Mouse (Mus musculus) left cerebral cortex, postnatal 14 days (tissue): ENCODE measurements around the gene Ptcd1. TPM values are rescaled to one million over a fixed set of nuclear protein-coding genes. Genes with fewer than 3 reads are reported as not detected.
"Not testable (repeated sequence)": the region's sequence is repeated elsewhere in the genome, so short reads cannot be mapped to it uniquely, and the experiment has no call there.

Source experiments
- DNase-seq, 2 experiments: peaks; one replicate each; pipeline ENCODE4 v3.0.0; 2021 to 2022; ENCODE audit warnings: low spot score in 2 of 2, mixed read lengths in 1 of 2
- intact Hi-C: fragments of 180-260 bp; cut with DNase I; formaldehyde crosslinking; loops from one replicate; pipeline ENCODE4 v1.15.1; 2025
- long read RNA-seq, 2 experiments: library from polyadenylated mRNA; stranded (forward); transcript quantifications; one replicate each; pipeline ENCODE4 v2.0.0; 2021
- total RNA-seq, 2 experiments: library from RNA; stranded (reverse); gene quantifications; 2 replicates each; pipeline ENCODE4 v1.2.3; 2021

Gene Ptcd1
- total RNA-seq = 10 to 100 TPM; 16.4 to 17.7 TPM
- long read RNA-seq, experiment 1, transcript Ptcd1-201 (9 exons, 3,087 nt) = major isoform, 18 of 26 reads
- long read RNA-seq, experiment 1, partial matches to known transcripts = 3 of 26 reads
- long read RNA-seq, experiment 1, other reads (novel, unspliced or antisense) = 5 of 26 reads
- long read RNA-seq, experiment 2, transcript Ptcd1-201 (9 exons, 3,087 nt) = major isoform, 20 of 27 reads
- long read RNA-seq, experiment 2, partial matches to known transcripts = 1 of 27 reads
- long read RNA-seq, experiment 2, other reads (novel, unspliced or antisense) = 6 of 27 reads

GRCm38 (mm10) chr5:145166536-145167305 lies at the start of gene Ptcd1, which contains the start of gene Cpsf4:
Ptcd1 (minus strand) TSS chr5:145167108.
Cpsf4 (plus strand) TSS chr5:145167213.
- peak; percentile 99 for DNase-seq
- intact Hi-C loops = no loop called here

- no peak for DNase-seq
- intact Hi-C loops = no loop called here
Measured at GRCm38 (mm10) chr5:145214679-145215078, 47.8 kb upstream of the Ptcd1 start.

GRCm38 (mm10) chr5:145213505-145213904 lies 46.6 kb upstream of the Ptcd1 start:
- DNase-seq = no peak
- intact Hi-C loops = no loop called here

- no peak for DNase-seq
- intact Hi-C loops = no loop called here
Measured at GRCm38 (mm10) chr5:145212216-145212615, 45.3 kb upstream of the Ptcd1 start.

GRCm38 (mm10) chr5:145211340-145211739 lies 44.4 kb upstream of the Ptcd1 start:
- DNase-seq = no peak
- intact Hi-C loops = no loop called here

- DNase-seq, intact Hi-C loops: not testable (repeated sequence)
Measured at GRCm38 (mm10) chr5:145208391-145208790, 41.5 kb upstream of the Ptcd1 start.

- intact Hi-C loops = no loop called here
- no peak for DNase-seq
Measured at GRCm38 (mm10) chr5:145207954-145208353, 41.0 kb upstream of the Ptcd1 start.

- intact Hi-C loops = no loop called here
- DNase-seq = no peak
Measured at GRCm38 (mm10) chr5:145207385-145207784, 40.5 kb upstream of the Ptcd1 start.

GRCm38 (mm10) chr5:145205041-145205440 lies 38.1 kb upstream of the Ptcd1 start:
- no peak for DNase-seq

GRCm38 (mm10) chr5:145203936-145204691 lies 37.2 kb upstream of the Ptcd1 start, which contains the start of gene Zkscan5:
Zkscan5 (plus strand) TSS chr5:145204562.
- peak; percentile 98 to 99 for DNase-seq
- intact Hi-C loops = loop anchor here (2.0 kb wide), 1 partner anchor 27 kb away; the partner anchor contains the start of gene Zfp655

More at GRCm38 (mm10) chr5:145205041-145205440, 38.1 kb upstream of the Ptcd1 start:
- intact Hi-C loops = loop anchor here (2.0 kb wide), 1 partner anchor 26 kb away; the partner anchor contains the start of gene Zfp655

GRCm38 (mm10) chr5:145202446-145202845 lies 35.5 kb upstream of the Ptcd1 start:
- DNase-seq = no peak
- intact Hi-C loops = no loop called here

- peak; percentile 77 to 78 for DNase-seq
- intact Hi-C loops = no loop called here
Measured at GRCm38 (mm10) chr5:145201321-145201991, 34.5 kb upstream of the Ptcd1 start, which contains the start of gene Zkscan14. Zkscan14 (minus strand) TSS chr5:145201868.

GRCm38 (mm10) chr5:145200387-145200786 lies 33.5 kb upstream of the Ptcd1 start:
- no peak for DNase-seq
- intact Hi-C loops = no loop called here

GRCm38 (mm10) chr5:145191962-145192361 lies 25.1 kb upstream of the Ptcd1 start, which contains the start of gene Atp5j2:
Atp5j2 (minus strand) TSS chr5:145192062.
- intact Hi-C loops = no loop called here

GRCm38 (mm10) chr5:145190875-145191798 lies 24.2 kb upstream of the Ptcd1 start:
- peak; percentile 90 to 93 for DNase-seq
- intact Hi-C loops = no loop called here

More at GRCm38 (mm10) chr5:145191962-145192361, 25.1 kb upstream of the Ptcd1 start, which contains the start of gene Atp5j2:
- no peak for DNase-seq

- intact Hi-C loops = no loop called here
- no peak for DNase-seq
Measured at GRCm38 (mm10) chr5:145190373-145190772, 23.5 kb upstream of the Ptcd1 start.

- intact Hi-C loops = no loop called here
- DNase-seq = no peak
Measured at GRCm38 (mm10) chr5:145189416-145189815, 22.5 kb upstream of the Ptcd1 start.

- intact Hi-C loops = no loop called here
- DNase-seq = no peak
Measured at GRCm38 (mm10) chr5:145185244-145185643, 18.3 kb upstream of the Ptcd1 start.
